Mouse (Mus musculus) embryonic fibroblast, embryonic 13.5 days (primary cell): ENCODE measurements around the gene Plxna1.

Source experiments
- CTCF ChIP-seq: IDR thresholded peaks from 2 replicates; pipeline ENCODE4 v1.5.1; 2011; ENCODE audit warnings: mild to moderate bottlenecking, control low read depth, low read length, moderate library complexity, borderline replicate concordance; ENCODE audit not compliant: insufficient read depth
- POLR2A ChIP-seq: IDR thresholded peaks from 2 replicates; pipeline ENCODE4 v1.6.1; 2011; ENCODE audit warnings: low read depth, mild to moderate bottlenecking, control low read depth, low read length, moderate library complexity

DNA sequence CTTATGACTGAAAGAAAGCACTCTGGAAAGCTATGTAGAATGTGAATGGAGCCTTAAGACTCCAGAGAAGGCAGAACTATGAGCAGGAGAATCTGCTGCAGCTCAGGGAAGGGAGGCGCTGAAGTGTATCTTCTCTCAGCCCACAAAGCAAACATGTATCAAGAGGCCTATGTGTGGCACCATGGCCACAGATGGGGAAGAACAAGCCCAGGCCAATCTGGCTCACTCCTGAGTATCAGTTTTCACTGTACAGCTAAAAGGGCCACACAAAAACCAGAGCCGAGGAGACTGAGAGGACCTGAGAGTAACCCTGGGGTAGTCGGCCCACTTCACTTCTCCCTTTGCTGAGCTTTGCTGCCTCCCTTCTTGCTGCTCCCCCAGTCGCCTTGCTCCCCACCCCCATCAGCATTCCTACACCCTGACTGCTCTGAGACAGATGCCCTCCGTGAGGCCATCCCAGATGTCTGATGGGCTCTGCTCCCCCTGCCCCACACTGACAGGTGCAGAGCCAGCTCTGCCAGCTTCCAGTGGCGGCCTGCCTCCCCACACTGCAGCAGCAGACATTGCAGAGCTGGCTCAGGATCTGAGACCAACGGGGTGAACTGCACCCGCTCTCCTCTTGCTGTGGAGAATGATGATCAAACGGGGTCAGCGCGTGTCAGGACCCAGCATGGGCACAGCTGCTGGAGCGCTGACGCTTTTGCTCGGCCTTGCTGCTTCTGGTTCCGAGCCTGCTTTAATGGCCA lies 34.5 kb downstream of the Plxna1 start:
- TF ChIP-seq POLR2A = no peak
- TF ChIP-seq CTCF = no peak
